Mouse (Mus musculus): ENCODE results near the gene Kcnmb4. TPM values are rescaled to one million over a fixed set of nuclear protein-coding genes. Genes with fewer than 3 reads are reported as not detected.

Kcnmb4 gene
- total and polyA plus RNA-seq, 3 experiments = 0.80 to 1.1 (median 1.0) TPM

GRCm38 (mm10) chr10:116446040-116446439, 27.6 kb downstream of the Kcnmb4 start:
- no peaks in the 10 kb centered on the region for H3K9me3 ChIP-seq (replicated peaks; ENCODE audit: low read length)
- no peak overlapping the region for H3K27ac ChIP-seq (ENCODE audit: insufficient read depth, low read depth)
- in situ Hi-C loops (cut with MboI; ENCODE audit: low pct_ligation_motif_present, low pct_unique_long_range_greater_than_20kb, low sequenced_read_pairs) = no loop called here
- no peak overlapping the region for H3K4me3 ChIP-seq (replicated peaks in 1 of 3; ENCODE audit: low read depth in 2 of 3, low read length in 2 of 3, poor library complexity in 1 of 3)
- dilution Hi-C loops (cut with MboI; ENCODE audit: extremely low pct_ligation_motif_present, extremely low pct_unique_long_range_greater_than_20kb, low sequenced_read_pairs) = no loop called here
- TF ChIP-seq USF1 (IDR thresholded peaks at IDR 0.05; ENCODE audit: low read depth, low read length) = no peak
- no peak for TF ChIP-seq EP300 (IDR thresholded peaks at IDR 0.05; ENCODE audit: low read length)
- no peak for TF ChIP-seq NRF1 (IDR thresholded peaks at IDR 0.05; ENCODE audit: low read depth, low read length)
- TF ChIP-seq SIN3A (IDR thresholded peaks at IDR 0.05; ENCODE audit: low read length) = no peak
- no peak for TF ChIP-seq ZKSCAN1 (IDR thresholded peaks at IDR 0.05; ENCODE audit: borderline replicate concordance, low read depth, low read length)
- no peak for TF ChIP-seq UBTF (IDR thresholded peaks at IDR 0.05; ENCODE audit: low read depth, low read length)
- no peak for TF ChIP-seq MYC (IDR thresholded peaks at IDR 0.05; ENCODE audit: low read depth, low read length)
- TF ChIP-seq JUN (IDR thresholded peaks at IDR 0.05; ENCODE audit: insufficient read depth, low read depth, low read length) = no peak
- no peak for TF ChIP-seq SMC3 (IDR thresholded peaks at IDR 0.05; ENCODE audit: low read depth, low read length)
- TF ChIP-seq CTCF (conservative IDR thresholded peaks at IDR 0.05 in 1 of 2, IDR thresholded peaks at IDR 0.05 in 1 of 2; ENCODE audit: low read depth in 2 of 2, low read length in 2 of 2) = no peak
- H3K4me2 ChIP-seq (ENCODE audit: insufficient read depth, low read depth, poor library complexity, severe bottlenecking) = no peak overlapping the region
- no peaks in the 10 kb centered on the region for H3K36me3 ChIP-seq (replicated peaks in 1 of 2; ENCODE audit: control insufficient read depth in 1 of 2, insufficient read depth in 1 of 2, low read length in 1 of 2)
- H3K9ac ChIP-seq (ENCODE audit: insufficient read depth, low read depth) = no peak overlapping the region
- H3K4me1 ChIP-seq (ENCODE audit: control insufficient read depth in 1 of 2, insufficient read depth in 2 of 2) = 0 out of 4 replicates have a peak, but pooled peaks cover 0 to 4% of the 10 kb centered on the region in 2 experiments
- no peaks in the 10 kb centered on the region for H3K79me2 ChIP-seq (replicated peaks; ENCODE audit: control insufficient read depth, extremely low read depth, insufficient read depth, poor library complexity, severe bottlenecking)
- no peaks in the 10 kb centered on the region for H3K27me3 ChIP-seq (replicated peaks)
- DNase-seq (ENCODE audit: extremely low read depth) = no peak

- Histone ChIP-seq H3K27ac (ENCODE audit: insufficient read depth, low read depth) (no peak overlapping the region), H3K9ac (ENCODE audit: insufficient read depth, low read depth) (no peak overlapping the region), H3K9me3 (replicated peaks; ENCODE audit: low read length) (peaks cover 3% of the 10 kb centered on the region), H3K4me1 (ENCODE audit: control insufficient read depth in 1 of 2, insufficient read depth in 2 of 2) (0 out of 4 replicates have a peak, but pooled peaks cover 0 to 4% of the 10 kb centered on the region in 2 experiments), H3K4me2 (ENCODE audit: insufficient read depth, low read depth, poor library complexity, severe bottlenecking) (no peak overlapping the region), H3K79me2 (replicated peaks; ENCODE audit: control insufficient read depth, extremely low read depth, insufficient read depth, poor library complexity, severe bottlenecking) (no peaks in the 10 kb centered on the region), H3K4me3 (replicated peaks in 1 of 3; ENCODE audit: low read depth in 2 of 3, low read length in 2 of 3, poor library complexity in 1 of 3) (no peak overlapping the region), H3K36me3 (replicated peaks in 1 of 2; ENCODE audit: control insufficient read depth in 1 of 2, insufficient read depth in 1 of 2, low read length in 1 of 2) (no peaks in the 10 kb centered on the region), H3K27me3 (replicated peaks) (no peaks in the 10 kb centered on the region)
- dilution Hi-C loops (cut with MboI; ENCODE audit: extremely low pct_ligation_motif_present, extremely low pct_unique_long_range_greater_than_20kb, low sequenced_read_pairs) (no loop called here), in situ Hi-C loops (cut with MboI; ENCODE audit: low pct_ligation_motif_present, low pct_unique_long_range_greater_than_20kb, low sequenced_read_pairs) (no loop called here)
- TF ChIP-seq JUN (IDR thresholded peaks at IDR 0.05; ENCODE audit: insufficient read depth, low read depth, low read length) (no peak), MAFK (IDR thresholded peaks at IDR 0.05; ENCODE audit: insufficient replicate concordance, low read length) (no peak), CHD2 (IDR thresholded peaks at IDR 0.05; ENCODE audit: low read length) (no peak), RAD21 (IDR thresholded peaks at IDR 0.05; ENCODE audit: low read depth, low read length) (no peak), MEF2A (IDR thresholded peaks at IDR 0.05; ENCODE audit: borderline replicate concordance, low read depth, low read length) (no peak), SIN3A (IDR thresholded peaks at IDR 0.05; ENCODE audit: low read length) (no peak), ZKSCAN1 (IDR thresholded peaks at IDR 0.05; ENCODE audit: borderline replicate concordance, low read depth, low read length) (no peak), GABPA (IDR thresholded peaks at IDR 0.05; ENCODE audit: insufficient replicate concordance, low read depth, low read length) (no peak), CTCF (conservative IDR thresholded peaks at IDR 0.05 in 1 of 2, IDR thresholded peaks at IDR 0.05 in 1 of 2; ENCODE audit: low read depth in 2 of 2, low read length in 2 of 2) (no peak), USF1 (IDR thresholded peaks at IDR 0.05; ENCODE audit: low read depth, low read length) (no peak), PAX5 (IDR thresholded peaks at IDR 0.05; ENCODE audit: low read length) (no peak), POLR2AphosphoS2 (IDR thresholded peaks at IDR 0.05; ENCODE audit: low read depth, low read length) (no peak), MAX (IDR thresholded peaks at IDR 0.05; ENCODE audit: low read length) (no peak), MYC (IDR thresholded peaks at IDR 0.05; ENCODE audit: low read depth, low read length) (no peak), KAT2A (IDR thresholded peaks at IDR 0.05; ENCODE audit: insufficient replicate concordance, low read length) (no peak)
- no peak for DNase-seq (ENCODE audit: extremely low read depth)
These were observed 28.9 kb downstream of the Kcnmb4 start for GRCm38 (mm10) chr10:116444826-116445225.

All from CH12.LX (cell line).